Mouse (Mus musculus): ENCODE measurements at regions not wholly inside any gene's neighbourhood (a gene's known extent, or its start where the extent isn't known, plus 50 kb on each side); places are given as distances from the start of the nearest gene placed in this dataset.

DNA sequence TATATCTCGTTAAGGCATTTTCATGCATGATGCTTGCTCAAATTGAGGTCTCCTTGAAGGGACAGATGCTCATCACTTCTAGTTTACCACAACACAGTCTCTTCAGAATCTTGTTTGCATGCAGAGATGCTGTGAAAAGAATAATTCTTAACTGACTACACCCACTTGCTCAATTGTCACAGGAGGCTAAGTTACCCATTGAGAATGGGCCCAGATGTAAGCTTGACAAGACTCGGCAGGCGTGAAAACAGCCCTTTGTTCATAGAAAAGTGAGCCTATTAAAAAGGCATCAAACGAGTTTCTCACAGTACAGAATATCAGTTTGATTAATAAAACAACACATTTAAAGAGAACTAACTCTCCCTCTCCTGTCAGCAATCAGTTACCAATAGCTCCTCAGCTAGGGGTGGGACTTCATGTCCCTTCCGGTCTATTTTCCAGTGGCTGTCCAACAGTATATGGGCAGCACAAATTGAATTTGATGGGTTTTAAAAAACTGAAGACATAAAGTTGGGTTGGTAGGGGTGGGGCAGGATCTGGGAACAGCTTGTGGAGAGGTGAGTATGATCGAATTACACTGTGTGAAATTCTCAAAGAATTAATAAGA, 180.1 kb upstream of the Pde3a start:
- TF ChIP-seq CTCF (IDR thresholded peaks at IDR 0.05; ENCODE audit: control insufficient read depth, insufficient read depth, insufficient read length) (no peak), USF1 (IDR thresholded peaks at IDR 0.05; ENCODE audit: low read depth) (no peak), MYOD1 (IDR thresholded peaks at IDR 0.05; ENCODE audit: control insufficient read depth, insufficient read length, low read depth) (no peak)

Measured in C2C12 (cell line).